Mouse (Mus musculus): ENCODE measurements at regions not wholly inside any gene's neighbourhood (a gene's known extent, or its start where the extent isn't known, plus 50 kb on each side); places are given as distances from the start of the nearest gene placed in this dataset.

DNA sequence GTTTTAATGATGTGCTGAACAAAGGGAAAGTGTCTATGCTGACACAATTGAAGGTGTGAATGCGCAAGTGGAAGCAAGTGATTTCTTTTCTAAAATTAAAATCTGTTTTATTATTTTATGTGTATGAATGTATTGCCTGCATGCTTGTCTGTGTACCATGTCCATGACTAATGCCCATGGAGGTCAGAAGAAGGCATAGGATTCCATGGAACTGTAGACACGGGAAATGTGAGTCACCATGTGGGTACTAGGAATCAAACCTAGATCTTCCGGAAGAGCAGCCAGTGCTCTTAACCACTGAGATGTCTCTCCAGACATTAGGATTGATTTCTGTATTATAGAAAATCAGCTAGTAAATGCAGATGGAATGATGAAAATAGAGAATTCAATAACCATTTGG, 134.9 kb upstream of the Pgrmc2 start:
- no peak for DNase-seq

- DNase-seq = no peak
These were observed 130.7 kb upstream of the Pgrmc2 start for GRCm38 (mm10) chr3:41213533-41213932.

DNA sequence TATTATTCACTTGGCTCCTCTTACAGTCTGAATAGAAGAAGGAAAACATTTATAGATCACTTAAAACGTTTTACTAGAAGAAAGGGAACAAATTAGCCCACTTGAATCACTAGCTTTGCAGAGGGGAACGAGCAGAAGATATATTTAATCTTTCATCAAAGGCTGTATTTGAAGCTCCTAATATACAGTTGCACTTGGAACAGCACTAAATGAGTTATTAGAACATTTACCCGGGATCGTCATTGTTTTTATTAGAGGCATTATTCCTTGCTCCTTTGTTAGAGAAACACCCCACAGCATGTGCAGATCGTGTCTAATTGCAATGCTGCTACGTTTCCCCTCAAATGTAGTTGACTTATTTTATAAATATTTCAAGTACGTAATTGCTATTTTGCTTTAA, 127.5 kb upstream of the Pgrmc2 start:
- DNase-seq = no peak

GRCm38 (mm10) chr3:41202895-41203294, 120.0 kb upstream of the Pgrmc2 start:
- DNase-seq = no peak

DNA sequence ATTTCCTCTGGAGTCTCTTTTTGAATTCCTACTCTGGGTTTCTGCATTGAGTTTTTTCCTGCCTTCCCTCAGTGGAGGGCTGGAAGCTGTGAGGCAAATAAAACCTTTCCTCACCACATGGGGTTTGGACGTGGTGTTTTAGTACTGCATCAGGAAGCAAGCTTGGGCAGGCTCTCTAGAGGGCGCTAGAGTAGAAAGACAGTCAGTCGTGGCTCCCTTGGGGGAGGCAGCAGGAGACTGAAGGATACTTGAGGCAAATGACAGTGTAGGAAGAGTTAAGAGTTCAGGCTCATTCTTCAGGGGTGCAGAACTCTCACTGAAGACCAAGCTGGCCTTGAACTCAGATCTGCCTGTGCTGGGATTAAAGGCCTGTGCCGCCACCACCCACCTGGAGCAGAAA, 118.9 kb upstream of the Pgrmc2 start:
- no peak for DNase-seq

DNA sequence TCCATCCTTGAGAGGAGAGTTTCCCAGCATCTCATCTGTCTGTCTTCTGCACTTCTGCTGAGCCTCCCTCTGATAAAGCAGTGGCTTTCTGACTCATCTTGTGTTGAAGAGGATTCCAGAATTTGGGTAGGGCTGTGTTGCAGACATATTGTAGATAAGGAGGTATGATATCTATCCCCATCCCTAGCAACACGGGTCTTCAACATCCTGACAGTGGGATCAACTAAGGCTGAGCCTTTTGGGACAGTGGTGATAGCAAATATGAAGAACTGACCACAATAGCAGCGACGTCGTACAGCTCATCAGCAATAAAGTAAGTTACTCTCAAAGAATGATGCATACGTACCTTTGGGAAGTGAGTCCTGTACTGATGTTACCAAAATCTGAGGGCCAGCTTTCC, 117.2 kb upstream of the Pgrmc2 start:
- DNase-seq = no peak

DNA sequence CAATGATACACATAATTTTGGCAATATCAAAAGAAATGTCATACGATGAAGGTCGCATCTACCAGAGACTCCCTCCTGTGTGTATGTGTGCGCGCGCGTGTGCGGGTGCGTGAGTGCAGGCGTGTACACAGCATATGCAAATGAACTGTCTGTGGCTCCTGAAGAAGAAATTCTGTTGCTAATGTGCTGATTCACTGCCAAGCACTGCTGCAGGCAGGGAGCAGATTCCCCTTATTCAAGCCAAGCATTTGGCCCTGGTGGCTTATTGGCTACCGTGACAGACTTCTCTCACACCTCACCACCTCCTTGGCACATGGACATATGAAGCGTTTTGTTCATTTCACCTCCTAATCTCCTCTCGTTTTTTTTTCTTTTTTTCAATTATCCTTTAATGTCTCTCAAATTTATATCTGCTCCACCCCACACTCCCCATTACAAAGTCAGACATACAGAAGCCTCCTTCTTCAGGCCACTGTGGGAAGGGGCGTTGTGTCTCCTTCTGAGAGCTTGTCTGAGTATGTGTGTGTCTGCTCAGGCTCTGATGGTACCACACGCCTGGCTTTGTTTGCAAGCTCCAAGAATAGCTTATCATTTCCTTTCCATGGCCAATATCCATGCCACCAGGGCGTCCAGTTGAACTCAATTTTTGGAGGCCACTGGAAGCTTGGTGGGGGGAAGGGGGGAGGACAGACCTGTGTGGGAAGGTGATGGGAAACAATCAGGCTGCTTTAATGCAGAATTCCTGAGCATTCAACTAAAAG, 115.5 kb upstream of the Pgrmc2 start:
- DNase-seq = peak; percentile 88

GRCm38 (mm10) chr3:41195113-41195975, 112.5 kb upstream of the Pgrmc2 start:
- DNase-seq = peak; percentile 99

DNA sequence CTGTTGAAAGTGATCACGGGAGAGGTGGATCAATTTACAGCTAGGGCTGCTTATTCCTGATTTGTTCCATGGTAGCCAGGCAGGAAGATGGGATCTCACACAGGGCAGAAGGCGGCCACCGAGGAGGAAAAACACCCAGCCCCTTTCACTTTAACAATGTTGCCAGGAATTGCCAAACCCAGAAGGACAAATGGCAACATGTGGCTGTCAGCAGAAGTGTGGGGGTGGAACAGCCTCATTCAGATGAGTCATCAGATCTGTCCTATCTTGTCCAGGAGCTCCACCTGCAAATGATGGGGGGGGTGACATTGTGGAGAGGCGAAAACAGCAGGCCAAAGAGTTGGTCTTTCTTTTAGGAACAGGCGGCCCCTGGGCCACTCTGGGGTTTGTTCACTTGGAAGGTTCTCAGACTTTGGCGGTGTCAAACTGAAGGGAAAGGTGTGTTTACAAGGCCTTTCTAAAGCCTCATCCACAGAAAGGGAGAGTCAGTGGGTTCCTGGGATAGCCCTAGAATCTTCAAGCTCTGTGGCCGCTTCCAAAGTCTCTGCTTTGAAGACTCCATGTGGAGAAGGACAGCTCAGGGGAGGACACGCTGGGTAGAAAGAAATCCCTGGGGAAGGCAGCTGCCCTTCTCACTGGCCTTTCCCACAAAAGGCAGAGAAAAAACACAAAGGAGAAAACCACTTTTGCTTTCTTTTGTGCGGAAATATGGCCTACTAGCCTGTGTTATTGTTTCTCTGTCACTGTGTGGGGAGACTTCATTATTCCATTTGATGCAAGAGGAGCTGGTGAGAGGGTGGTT, 111.7 kb upstream of the Pgrmc2 start:
- peak; percentile 44 for DNase-seq

DNA sequence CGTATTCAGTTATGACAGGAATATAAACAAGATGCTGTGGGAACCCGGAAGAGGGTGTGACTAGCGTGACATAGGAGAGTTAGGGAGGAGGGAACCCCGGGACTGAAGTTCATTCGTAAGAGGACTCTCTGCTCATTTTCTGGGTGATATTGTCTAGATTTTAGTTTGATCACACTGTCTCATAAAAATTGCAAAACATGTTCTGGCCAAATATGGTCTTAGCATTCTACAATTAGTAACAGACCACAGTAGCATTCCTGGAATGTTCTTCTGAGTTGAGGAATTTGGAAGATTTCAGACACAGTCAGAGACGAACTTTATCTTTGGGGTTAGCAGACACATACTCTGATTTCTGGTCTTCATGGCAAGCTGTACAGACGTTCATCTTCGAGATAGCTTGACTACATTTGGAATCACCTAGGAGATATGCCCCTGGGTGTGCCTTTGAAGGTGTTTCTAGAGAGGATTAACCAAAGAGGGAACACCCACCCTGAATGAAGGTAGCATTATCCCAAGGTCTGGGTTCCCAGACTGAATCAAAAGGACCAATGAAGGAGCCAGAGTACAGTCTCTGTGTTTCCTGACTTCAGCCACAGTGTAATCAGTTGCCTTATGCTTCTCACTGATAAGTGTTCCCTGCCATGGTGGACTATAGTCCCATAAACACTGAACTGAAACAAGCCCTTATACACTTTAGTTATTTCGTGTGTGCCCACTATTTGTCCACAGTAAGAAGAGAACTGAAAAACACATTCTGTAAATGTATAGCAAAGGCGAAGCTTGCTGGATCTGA, 102.7 kb upstream of the Pgrmc2 start:
- no peak for DNase-seq

DNA sequence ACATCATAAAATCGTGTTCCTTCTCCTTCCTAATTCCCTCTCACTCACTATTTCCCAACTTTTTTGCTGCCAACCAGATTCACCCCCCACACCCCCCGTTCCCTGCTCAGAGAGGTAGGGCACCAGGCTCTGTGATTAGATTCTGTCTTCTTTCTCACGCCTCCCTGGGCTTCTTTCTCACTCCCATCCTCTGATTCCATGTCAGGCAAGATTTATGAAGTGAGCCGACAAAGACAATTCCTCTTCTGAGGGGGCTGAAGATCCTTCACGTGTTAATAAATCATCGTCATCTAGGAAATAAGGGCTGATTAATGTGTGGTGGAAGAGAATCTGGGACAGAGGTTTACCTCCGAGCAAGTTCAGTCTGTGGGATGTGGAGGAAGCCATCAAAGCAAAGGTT, 101.5 kb upstream of the Pgrmc2 start:
- DNase-seq = no peak

DNA sequence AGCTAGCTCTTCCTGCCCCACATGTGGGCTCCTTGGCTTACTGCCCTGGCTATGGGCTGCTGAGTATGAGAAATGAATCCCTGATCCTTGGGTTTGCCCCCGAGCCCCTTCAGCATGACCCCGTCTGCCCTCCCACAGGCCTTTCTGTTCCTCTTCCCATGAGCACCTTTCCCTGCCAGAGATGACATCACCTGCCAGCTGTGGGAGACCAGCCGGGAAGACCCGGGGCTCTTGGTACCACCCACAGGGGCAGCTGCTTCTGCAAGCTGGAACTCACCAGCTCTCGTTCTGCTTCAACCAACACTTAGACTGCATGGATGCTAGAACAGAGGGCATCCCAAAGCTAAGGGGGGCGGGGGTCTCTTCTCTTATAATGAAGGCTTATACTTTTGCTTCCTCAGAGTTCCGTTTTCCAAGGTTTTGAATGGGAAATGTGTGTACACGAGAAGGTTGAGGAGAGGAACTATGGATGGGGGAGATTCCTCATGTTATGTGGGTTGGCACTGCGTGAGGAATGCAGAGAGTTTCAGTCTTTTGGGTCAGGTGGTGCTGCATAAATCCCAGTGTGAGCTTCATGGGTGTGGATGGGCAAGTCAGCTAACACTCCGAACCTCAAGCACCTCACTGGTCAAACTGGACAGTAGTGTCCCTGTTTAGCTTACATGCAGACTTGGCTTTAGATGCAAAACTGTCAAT, 100.2 kb upstream of the Pgrmc2 start:
- DNase-seq = no peak

- DNase-seq = peak; percentile 85
These were observed 99.4 kb upstream of the Pgrmc2 start for GRCm38 (mm10) chr3:41182036-41182899.

GRCm38 (mm10) chr3:41181438-41181837, 98.6 kb upstream of the Pgrmc2 start:
- DNase-seq = no peak

- DNase-seq = no peak
These were observed 98.1 kb upstream of the Pgrmc2 start for GRCm38 (mm10) chr3:41180911-41181310.

GRCm38 (mm10) chr3:41179037-41179880, 96.4 kb upstream of the Pgrmc2 start:
- no peak for DNase-seq

DNA sequence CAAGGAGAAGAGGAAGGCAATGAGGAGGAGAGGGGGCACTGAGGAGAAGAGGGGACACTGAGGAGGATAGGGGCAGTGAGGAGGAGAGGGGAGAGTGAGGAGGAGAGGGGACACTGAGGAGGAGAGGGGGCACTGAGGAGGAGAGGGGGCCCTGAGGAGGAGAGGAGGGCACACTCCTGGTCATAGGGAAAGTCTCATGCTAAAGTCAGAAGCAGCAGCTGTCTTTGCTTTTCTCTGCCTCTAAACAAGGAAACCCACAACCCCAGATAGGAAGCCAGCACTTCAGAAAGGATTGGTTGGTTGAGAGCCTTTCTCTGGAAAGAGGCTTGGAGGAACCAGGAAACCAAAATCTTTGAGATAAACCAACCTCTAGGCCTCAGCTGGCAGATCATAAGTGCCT, 94.3 kb upstream of the Pgrmc2 start:
- DNase-seq = no peak

DNA sequence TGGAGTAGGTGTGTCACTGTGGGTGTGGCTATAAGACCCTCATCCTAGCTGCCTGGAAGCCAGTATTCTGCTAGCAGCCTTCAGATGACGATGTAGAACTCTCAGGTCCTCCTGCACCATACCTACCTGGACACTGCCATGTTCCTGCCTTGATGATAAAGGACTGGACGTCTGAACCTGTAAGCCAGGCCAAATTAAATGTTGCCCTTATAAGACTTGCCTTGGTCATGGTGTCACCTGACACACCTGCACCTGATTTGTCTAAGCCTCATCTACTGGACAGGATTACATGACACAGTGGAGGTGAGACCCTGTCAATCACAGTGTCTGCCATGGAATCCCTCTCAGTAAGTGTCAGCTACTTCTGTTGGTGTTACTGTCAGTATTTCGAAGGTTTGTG, 92.5 kb upstream of the Pgrmc2 start:
- no peak for DNase-seq

DNA sequence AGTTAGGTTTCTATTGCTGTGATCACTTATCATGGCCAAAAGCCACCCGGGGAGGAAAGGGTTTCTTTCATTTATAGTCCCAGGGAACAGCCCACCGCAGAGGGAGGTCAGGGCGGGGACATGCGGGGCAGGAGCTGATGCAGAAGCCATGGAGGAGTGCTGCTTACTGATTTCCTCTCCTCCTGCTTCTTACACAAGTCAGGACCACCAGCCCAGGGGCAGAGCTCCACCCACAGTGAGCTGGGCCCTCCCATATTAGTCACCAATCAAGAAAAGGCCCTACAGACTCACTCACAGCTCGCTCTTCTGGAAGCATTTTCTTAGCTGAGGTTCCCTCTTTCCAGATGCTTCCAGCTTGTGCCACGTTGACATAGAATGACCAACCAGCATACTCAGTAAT, 90.7 kb upstream of the Pgrmc2 start:
- no peak for DNase-seq

Data from cerebellum, adult 9-10 months (tissue).